Mouse (Mus musculus) MEL-GATA-1-ER (cell line): ENCODE results near the gene Nfkbia.

Source experiments
- DNase-seq: peaks from one replicate; pipeline ENCODE4 v3.0.0-alpha.2; 2012; ENCODE audit warnings: low read depth; ENCODE audit errors: extremely low read depth

The Nfkbia gene

GRCm38 (mm10) chr12:55490722-55491449, 1.6 kb downstream of the Nfkbia start:
- no peak for DNase-seq

- no peak for DNase-seq
Observed at GRCm38 (mm10) chr12:55489986-55490721, 2.3 kb downstream of the Nfkbia start.

- no peak for DNase-seq
Observed at GRCm38 (mm10) chr12:55488661-55489447, 3.6 kb downstream of the Nfkbia start.

DNA sequence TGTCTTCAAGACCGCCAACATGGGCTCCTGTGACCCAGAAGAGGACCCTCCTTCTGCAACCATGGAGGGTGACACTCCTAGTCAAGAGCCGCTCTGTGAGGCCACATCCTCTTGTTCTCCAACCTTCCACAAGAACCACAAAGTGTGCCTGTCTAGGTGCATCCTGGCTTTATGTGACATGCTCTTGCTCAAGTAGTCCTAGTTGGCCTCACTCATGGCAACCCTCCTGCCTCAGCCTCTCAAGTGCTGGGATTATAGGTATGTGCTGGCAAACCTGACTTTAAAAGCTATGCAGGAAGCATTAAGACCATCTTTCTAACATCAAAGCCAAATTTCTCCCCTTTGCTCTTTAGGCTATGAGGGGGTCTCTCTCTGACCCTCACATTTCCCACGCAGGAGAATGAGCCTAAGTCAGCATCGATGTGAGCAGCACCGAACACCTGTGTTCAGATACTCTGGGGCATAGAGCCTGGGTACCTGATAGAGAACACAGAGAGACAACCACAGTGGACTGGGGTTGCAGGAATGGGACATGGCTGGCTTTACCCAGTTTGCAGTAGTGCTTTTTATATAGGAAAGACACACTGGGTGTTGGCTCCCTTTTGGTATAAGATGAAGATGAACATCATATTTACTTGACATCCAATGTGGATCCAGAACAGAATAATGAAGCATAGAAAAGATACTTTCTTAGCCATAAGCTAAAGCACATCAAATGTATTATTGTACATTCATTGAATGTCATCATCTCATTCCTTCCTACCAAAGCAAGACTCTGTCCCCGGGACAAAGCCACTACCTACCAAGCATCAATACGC, 4.4 kb downstream of the Nfkbia start:
- no peak for DNase-seq

DNA sequence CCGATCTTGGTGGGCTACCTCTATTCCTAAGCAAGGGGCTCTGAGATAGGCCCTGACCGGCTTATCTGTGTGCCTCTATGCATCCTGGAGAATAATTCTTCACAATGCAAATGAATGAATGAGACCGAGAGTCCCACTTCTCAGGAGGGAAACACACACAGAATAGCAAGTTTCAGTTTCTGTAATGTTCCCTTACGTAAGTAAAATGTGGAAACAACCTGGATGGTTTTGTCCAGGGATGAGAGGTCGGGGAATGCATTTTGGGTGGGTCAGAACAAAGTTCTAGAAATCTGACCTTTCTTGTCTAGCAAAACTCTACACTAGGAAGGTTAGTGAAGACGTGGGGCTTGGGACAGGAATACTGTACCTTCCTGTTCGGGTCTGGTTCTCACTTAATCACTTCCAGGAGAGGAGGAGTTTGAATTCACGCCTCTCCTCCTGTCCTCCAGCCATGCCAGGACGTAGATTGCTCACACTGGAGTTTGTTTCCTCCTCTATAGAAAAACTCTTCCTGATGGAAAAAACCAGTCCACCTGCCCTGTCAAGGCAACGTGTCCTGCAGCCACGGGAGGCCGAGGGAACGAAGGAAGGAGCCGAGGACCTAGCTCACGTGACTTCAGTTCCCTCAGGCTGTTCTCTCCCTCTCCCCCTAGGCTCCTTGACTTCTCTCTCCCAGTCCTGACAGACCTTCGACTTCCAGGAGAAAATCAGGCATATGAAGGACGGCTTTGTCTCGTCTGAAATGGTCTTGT, 5.3 kb downstream of the Nfkbia start:
- no peak for DNase-seq

DNA sequence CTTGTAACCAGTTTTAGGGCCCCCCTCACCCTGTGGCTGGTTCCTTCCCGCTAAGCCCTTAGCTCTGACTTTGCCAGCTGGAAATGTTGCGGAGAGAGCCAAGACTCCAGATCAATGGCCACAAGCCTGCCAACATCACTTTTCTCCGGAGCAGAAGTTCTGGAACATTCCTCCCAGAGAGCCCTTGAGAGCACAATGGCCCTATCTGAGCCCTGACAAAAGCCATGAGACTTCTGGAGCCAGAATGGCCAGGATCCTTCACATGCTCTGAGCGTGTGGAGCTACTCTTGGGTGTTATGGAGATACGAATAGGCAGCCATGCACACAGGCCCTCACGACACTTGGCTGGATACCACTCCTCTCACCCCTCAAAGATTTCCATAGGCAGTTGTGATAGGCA, 7.6 kb downstream of the Nfkbia start:
- DNase-seq, result no peak

- DNase-seq, result no peak
Observed at GRCm38 (mm10) chr12:55484079-55484774, 8.2 kb downstream of the Nfkbia start.

DNA sequence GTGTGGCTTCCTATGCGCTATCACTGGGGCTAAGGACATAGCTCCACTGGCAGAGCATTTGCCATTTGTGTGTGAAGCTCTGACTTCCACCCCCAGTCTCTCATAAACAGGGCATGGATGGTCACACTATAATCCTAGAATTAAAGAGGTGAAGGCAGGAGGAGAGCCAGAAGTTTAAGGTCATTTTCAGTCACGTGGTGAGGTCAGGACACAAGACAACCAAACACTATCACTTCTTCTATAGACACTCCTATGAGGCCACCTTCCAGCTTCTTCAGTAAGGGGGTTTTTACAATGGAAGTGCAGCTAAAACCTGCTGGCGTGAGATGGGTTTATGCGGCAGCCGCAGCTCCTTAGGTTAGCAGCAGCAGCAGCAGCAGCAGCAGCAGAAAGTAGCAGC, 8.9 kb downstream of the Nfkbia start:
- DNase-seq, result no peak

GRCm38 (mm10) chr12:55482732-55483131, 9.7 kb downstream of the Nfkbia start:
- no peak for DNase-seq

GRCm38 (mm10) chr12:55481739-55482138, 10.7 kb downstream of the Nfkbia start:
- DNase-seq, result no peak

DNA sequence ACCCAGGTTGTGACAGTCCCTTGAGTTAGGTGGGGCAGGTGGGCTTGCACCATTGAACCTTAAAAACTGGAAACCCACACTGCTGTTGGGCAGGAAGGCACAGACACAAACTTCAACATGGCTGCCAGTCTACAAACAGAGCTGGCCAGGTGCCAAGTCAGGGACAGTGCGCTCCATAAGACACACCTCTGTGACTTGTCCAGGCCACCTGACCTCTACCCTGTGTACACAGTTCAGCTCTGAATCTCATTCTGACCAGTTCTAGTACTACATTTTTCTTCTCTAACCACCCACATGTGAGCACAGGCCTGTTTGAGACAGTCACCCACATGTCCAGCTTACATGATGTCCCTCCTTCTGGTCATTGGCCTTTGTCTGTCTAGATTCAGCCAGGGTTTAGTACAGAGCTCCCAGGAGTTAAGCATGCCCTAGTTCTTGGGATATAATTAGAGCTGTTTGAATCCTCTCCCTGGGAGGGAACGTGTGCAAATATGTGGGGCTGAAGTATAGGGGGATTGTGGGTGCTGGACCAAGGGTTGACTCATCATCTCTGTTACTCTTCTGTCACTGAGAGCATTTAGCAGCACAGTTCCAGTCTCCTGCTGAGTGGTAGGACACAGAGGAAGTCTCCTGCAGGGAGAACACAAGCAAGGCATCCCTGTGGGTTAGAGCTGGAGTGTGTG, 11.8 kb downstream of the Nfkbia start:
- no peak for DNase-seq

GRCm38 (mm10) chr12:55478901-55479300, 13.5 kb downstream of the Nfkbia start:
- DNase-seq, result no peak

DNA sequence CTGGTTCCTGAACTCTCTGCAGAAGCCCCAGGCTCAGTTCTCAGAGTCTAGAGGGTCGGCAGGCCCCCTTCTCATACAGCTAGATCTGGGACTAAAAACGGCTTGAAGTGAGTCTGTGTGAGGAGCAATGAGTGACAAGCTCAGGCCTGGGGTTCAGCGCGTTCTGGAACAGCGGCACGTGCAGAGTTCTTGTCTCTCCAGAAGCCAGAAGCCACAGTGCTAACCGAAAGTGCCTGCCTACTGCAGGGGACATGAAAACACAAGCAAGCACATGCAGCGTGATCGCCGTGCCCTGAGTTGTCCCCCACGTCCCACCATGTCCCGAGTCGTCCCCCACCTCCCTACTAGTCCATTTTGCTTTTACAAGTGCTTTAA, 18.3 kb downstream of the Nfkbia start:
- DNase-seq, result no peak

DNA sequence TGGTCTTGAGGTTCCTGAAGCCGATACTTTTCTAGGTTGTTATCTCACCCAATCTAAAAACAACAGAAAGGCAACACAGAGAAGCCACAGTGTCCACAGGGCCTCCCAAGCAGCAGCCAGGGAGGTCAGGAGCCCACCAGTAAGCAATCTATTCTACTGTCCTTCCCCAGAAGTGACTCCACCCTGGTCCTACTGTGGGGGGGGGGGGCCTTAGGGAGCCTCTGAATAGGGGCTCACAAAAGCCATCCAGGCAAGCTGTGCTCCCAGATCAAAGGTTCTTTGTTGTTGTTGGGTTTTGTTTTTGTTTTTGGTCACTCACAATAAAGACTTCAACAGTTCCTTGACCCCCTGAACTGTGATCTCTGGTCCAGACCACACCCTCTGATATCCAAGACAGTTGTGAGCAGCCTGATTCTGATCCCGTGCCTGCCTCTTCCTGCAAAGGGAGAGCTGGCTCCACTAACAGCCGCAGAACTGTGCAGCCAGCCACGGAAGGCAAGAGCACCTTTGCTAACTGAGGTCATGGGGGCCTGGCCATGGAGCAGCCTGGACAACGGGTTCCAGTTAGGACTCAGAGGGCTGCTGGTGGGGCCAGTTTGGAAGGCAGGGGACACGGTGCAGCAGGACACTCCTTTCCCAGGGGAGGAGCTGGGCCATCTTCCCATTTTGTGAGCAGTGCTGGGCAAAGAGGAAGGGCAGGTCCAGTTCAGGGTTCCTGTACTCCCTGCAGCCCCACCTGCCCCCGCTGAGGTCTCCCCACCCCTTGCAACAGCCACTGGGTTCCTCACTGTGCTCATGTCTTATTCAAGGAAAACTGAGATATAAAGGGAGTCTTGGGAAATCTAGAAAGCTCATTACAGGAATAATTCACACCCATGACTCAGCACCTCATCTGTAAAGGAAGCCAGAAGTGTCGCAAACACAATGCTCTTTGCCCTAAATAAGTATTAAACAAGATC, 18.9 kb downstream of the Nfkbia start:
- no peak for DNase-seq

DNA sequence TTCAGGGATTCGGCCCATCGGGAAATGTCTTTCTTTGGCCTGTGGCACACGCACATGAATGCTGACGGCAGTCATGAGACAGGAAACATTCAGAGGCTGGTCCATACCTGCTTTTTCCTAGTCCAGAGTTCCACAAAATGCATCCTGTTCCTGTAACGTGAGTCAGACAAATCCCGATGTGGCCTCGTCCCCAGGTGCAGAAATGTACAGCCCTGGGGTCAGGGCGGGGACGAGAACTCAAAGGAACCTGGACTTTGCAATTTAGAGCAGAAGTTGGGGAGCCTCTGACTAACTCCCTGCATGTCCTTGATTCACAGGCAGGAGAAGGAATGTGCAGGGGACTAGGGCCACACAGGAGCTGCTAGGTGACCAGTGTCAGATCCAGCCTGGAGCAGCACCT, 21.1 kb downstream of the Nfkbia start:
- no peak for DNase-seq

- no peak for DNase-seq
Observed at GRCm38 (mm10) chr12:55470442-55470841, 22.0 kb downstream of the Nfkbia start.

GRCm38 (mm10) chr12:55467331-55468180, 24.9 kb downstream of the Nfkbia start:
- DNase-seq, result no peak
